Mouse (Mus musculus) ES-Bruce4 (cell line): Measurements from ENCODE around the gene Lig1.

Experiments
- CTCF ChIP-seq: IDR thresholded peaks from one replicate; pipeline ENCODE4 v1.8.1; 2011; ENCODE audit warnings: low read depth, low read length
- EP300 ChIP-seq: IDR thresholded peaks from 2 replicates; pipeline ENCODE4 v1.6.1; 2011; ENCODE audit warnings: low read depth, low read length; ENCODE audit not compliant: insufficient read depth

DNA sequence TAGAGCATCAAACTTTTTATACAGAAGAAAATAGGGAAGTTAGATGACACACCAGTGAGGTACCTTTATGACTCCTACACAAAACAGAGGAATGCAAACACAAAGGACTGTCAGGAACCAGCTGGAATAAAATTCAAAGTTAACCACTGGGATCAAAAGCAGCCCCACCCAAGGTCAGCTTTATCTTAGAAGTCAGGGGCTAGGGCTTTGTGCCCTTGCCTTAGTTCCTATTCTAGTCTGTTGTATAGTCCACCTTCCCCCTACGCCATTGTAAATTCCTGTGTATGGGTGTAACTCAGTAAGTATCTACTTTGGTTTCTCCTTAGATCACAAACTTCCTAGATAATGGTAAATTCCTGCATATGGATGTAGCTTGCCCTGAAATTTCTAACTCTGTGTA lies 20.6 kb downstream of the Lig1 start:
- TF ChIP-seq CTCF (no peak), EP300 (no peak)
